Mouse (Mus musculus) CH12.LX (cell line): ENCODE data around the gene Syne1. TPM values are rescaled to one million over a fixed set of nuclear protein-coding genes. Genes with fewer than 3 reads are reported as not detected.

Experiments used
- DNase-seq: peaks from one replicate; pipeline ENCODE4 v3.0.0-alpha.2; 2013; ENCODE audit errors: extremely low read depth
- H3K27ac ChIP-seq: 2 replicates; pipeline ENCODE4 v1.5.1; 2012; ENCODE audit warnings: low read depth, mild to moderate bottlenecking, control low read depth, moderate library complexity; ENCODE audit not compliant: insufficient read depth
- H3K27me3 ChIP-seq: replicated peaks from 2 replicates; pipeline ENCODE3; 2012; ENCODE audit warnings: inconsistent platforms
- H3K36me3 ChIP-seq, 2 experiments: replicated peaks in 1 of 2; 2 replicates each; pipeline versions ENCODE3 to v1.6.1; 2012; ENCODE audit warnings: inconsistent platforms in 1 of 2, low read length in 1 of 2, mild to moderate bottlenecking in 1 of 2, mixed read lengths in 1 of 2, moderate library complexity in 1 of 2; ENCODE audit not compliant: control insufficient read depth in 1 of 2, insufficient read depth in 1 of 2
- H3K4me1 ChIP-seq, 2 experiments: 2 replicates each; pipeline ENCODE4 v1.6.1; 2012; ENCODE audit warnings: inconsistent platforms in 1 of 2, moderate library complexity in 1 of 2; ENCODE audit not compliant: insufficient read depth in 2 of 2, control insufficient read depth in 1 of 2
- H3K4me2 ChIP-seq: 2 replicates; pipeline ENCODE4 v1.6.1; 2012; ENCODE audit warnings: low read depth, mild to moderate bottlenecking, control low read depth; ENCODE audit not compliant: poor library complexity, insufficient read depth, severe bottlenecking
- H3K4me3 ChIP-seq, 3 experiments: fragments of 150-350 bp in 1 of 3; sonication (generic) in 1 of 3; replicated peaks in 1 of 3; 2 replicates each; pipeline versions ENCODE3 to v1.5.1; 2011 to 2012; ENCODE audit warnings: low read depth in 2 of 3, low read length in 2 of 3, mild to moderate bottlenecking in 2 of 3, moderate library complexity in 2 of 3, control low read depth in 1 of 3, improper control_type of control experiment in 1 of 3, inconsistent platforms in 1 of 3, mixed read lengths in 1 of 3; ENCODE audit not compliant: poor library complexity in 1 of 3
- H3K79me2 ChIP-seq: replicated peaks from 2 replicates; pipeline ENCODE4 v1.6.1; 2012; ENCODE audit warnings: mild to moderate bottlenecking, moderate library complexity; ENCODE audit not compliant: control insufficient read depth, poor library complexity, insufficient read depth, severe bottlenecking; ENCODE audit errors: extremely low read depth
- H3K9ac ChIP-seq: 2 replicates; pipeline ENCODE4 v1.6.1; 2012; ENCODE audit warnings: low read depth, mild to moderate bottlenecking, control low read depth, moderate library complexity; ENCODE audit not compliant: insufficient read depth
- H3K9me3 ChIP-seq: replicated peaks from 2 replicates; pipeline ENCODE3; 2012; ENCODE audit warnings: low read length, inconsistent platforms, mixed read lengths
- BHLHE40 ChIP-seq: IDR thresholded peaks from 2 replicates; pipeline ENCODE4 v1.6.1; 2011; ENCODE audit warnings: mild to moderate bottlenecking, low read depth, low read length, improper control_type of control experiment
- CTCF ChIP-seq, 2 experiments: IDR thresholded peaks in 1 of 2; conservative IDR thresholded peaks in 1 of 2; 2 replicates each; pipeline ENCODE4 v1.5.1; 2011 to 2012; ENCODE audit warnings: low read depth in 2 of 2, low read length in 2 of 2, improper control_type of control experiment in 1 of 2, inconsistent platforms in 1 of 2, mild to moderate bottlenecking in 1 of 2, moderate library complexity in 1 of 2
- EP300 ChIP-seq: IDR thresholded peaks from 2 replicates; pipeline ENCODE4 v1.6.1; 2011; ENCODE audit warnings: low read length, improper control_type of control experiment
- ETS1 ChIP-seq: conservative IDR thresholded peaks from 2 replicates; pipeline ENCODE4 v1.6.1; 2012; ENCODE audit warnings: low read depth, mild to moderate bottlenecking, inconsistent platforms, low read length, improper control_type of control experiment, moderate library complexity
- GABPA ChIP-seq: IDR thresholded peaks from 2 replicates; pipeline ENCODE4 v1.6.1; 2012; ENCODE audit warnings: low read depth, low read length, improper control_type of control experiment, inconsistent platforms; ENCODE audit not compliant: insufficient replicate concordance
- HCFC1 ChIP-seq: IDR thresholded peaks from 2 replicates; pipeline ENCODE4 v1.6.1; 2012; ENCODE audit warnings: low read depth, mild to moderate bottlenecking, inconsistent platforms, low read length, improper control_type of control experiment
- JUN ChIP-seq: IDR thresholded peaks from 2 replicates; pipeline ENCODE4 v1.6.1; 2011; ENCODE audit warnings: low read depth, mild to moderate bottlenecking, low read length, improper control_type of control experiment, moderate library complexity; ENCODE audit not compliant: insufficient read depth
- JUND ChIP-seq: conservative IDR thresholded peaks from 2 replicates; pipeline ENCODE4 v1.6.1; 2011; ENCODE audit warnings: low read depth, low read length, improper control_type of control experiment
- KAT2A ChIP-seq: IDR thresholded peaks from 2 replicates; pipeline ENCODE4 v1.6.1; 2012; ENCODE audit warnings: low read length, improper control_type of control experiment, inconsistent platforms; ENCODE audit not compliant: insufficient replicate concordance
- MAFK ChIP-seq: IDR thresholded peaks from 2 replicates; pipeline ENCODE4 v1.6.1; 2011; ENCODE audit warnings: low read length, improper control_type of control experiment; ENCODE audit not compliant: insufficient replicate concordance
- MAZ ChIP-seq: IDR thresholded peaks from 2 replicates; pipeline ENCODE4 v1.6.1; 2012; ENCODE audit warnings: low read depth, mild to moderate bottlenecking, inconsistent platforms, low read length, improper control_type of control experiment, moderate library complexity
- MEF2A ChIP-seq: IDR thresholded peaks from 2 replicates; pipeline ENCODE4 v1.6.1; 2014; ENCODE audit warnings: low read depth, mild to moderate bottlenecking, inconsistent platforms, low read length, improper control_type of control experiment, borderline replicate concordance
- MXI1 ChIP-seq: IDR thresholded peaks from 2 replicates; pipeline ENCODE4 v1.6.1; 2011; ENCODE audit warnings: mild to moderate bottlenecking, low read depth, low read length, improper control_type of control experiment
- NRF1 ChIP-seq: IDR thresholded peaks from 2 replicates; pipeline ENCODE4 v1.6.1; 2014; ENCODE audit warnings: low read depth, mild to moderate bottlenecking, inconsistent platforms, low read length, improper control_type of control experiment, moderate library complexity
- POLR2AphosphoS2 ChIP-seq: IDR thresholded peaks from 2 replicates; pipeline ENCODE4 v1.6.1; 2011; ENCODE audit warnings: low read depth, low read length, improper control_type of control experiment
- RCOR1 ChIP-seq: conservative IDR thresholded peaks from 2 replicates; pipeline ENCODE4 v1.6.1; 2012; ENCODE audit warnings: low read depth, mild to moderate bottlenecking, inconsistent platforms, low read length, improper control_type of control experiment
- TCF12 ChIP-seq: IDR thresholded peaks from 2 replicates; pipeline ENCODE4 v1.6.1; 2014; ENCODE audit warnings: low read depth, mild to moderate bottlenecking, inconsistent platforms, low read length, improper control_type of control experiment
- USF2 ChIP-seq: conservative IDR thresholded peaks from 2 replicates; pipeline ENCODE4 v1.6.1; 2011; ENCODE audit warnings: low read depth, low read length, improper control_type of control experiment
- ZC3H11A ChIP-seq: IDR thresholded peaks from 2 replicates; pipeline ENCODE4 v1.6.1; 2012; ENCODE audit warnings: low read depth, mild to moderate bottlenecking, inconsistent platforms, low read length, improper control_type of control experiment
- ZKSCAN1 ChIP-seq: IDR thresholded peaks from 2 replicates; pipeline ENCODE4 v1.6.1; 2012; ENCODE audit warnings: low read depth, inconsistent platforms, low read length, improper control_type of control experiment, borderline replicate concordance
- ZMIZ1 ChIP-seq: IDR thresholded peaks from 2 replicates; pipeline ENCODE4 v1.6.1; 2012; ENCODE audit warnings: low read depth, mild to moderate bottlenecking, inconsistent platforms, low read length, improper control_type of control experiment
- dilution Hi-C: fragments of 300-500 bp; cut with MboI; formaldehyde crosslinking; loops from 2 replicates; pipeline ENCODE4 v1.14.3; 2020; ENCODE audit warnings: low sequenced_read_pairs; ENCODE audit not compliant: extremely low pct_unique_long_range_greater_than_20kb, extremely low pct_ligation_motif_present
- in situ Hi-C: fragments of 300-500 bp; cut with MboI; formaldehyde crosslinking; loops from 3 replicates; pipeline ENCODE4 v1.14.3; 2019; ENCODE audit warnings: low sequenced_read_pairs, low pct_ligation_motif_present, low pct_unique_long_range_greater_than_20kb, mixed read lengths
- polyA plus RNA-seq: library from polyadenylated mRNA; unstranded; fragments of >175 nt; gene quantifications from 2 replicates; pipeline ENCODE4 v1.2.1, GENCODE M21; 2012; ENCODE audit warnings: low read depth; ENCODE audit not compliant: insufficient read length
- total RNA-seq, 2 experiments: library from RNA; depleted of rRNA; stranded (reverse); fragments of 300-350 nt in 1 of 2; fragments of >200 nt in 1 of 2; gene quantifications; 2 replicates each; pipeline ENCODE4 v1.2.3; 2012 to 2014

Gene Syne1
- total and polyA plus RNA-seq, 3 experiments = 3.1 to 7.6 (median 3.6) TPM

- Histone ChIP-seq H3K79me2 (no peaks in the 10 kb centered on the region), H3K27ac (no peak overlapping the region), H3K4me3 (no peak overlapping the region), H3K36me3 (no peaks in the 10 kb centered on the region), H3K4me2 (no peak overlapping the region), H3K4me1 (peaks cover 3 to 6% of the 10 kb centered on the region in 2 experiments; a peak in 1 of 4 replicates), H3K27me3 (no peaks in the 10 kb centered on the region), H3K9ac (no peak overlapping the region), H3K9me3 (no peaks in the 10 kb centered on the region)
- no peak for DNase-seq
- in situ Hi-C loops = no loop called here
- no peak for TF ChIP-seq MEF2A
- TF ChIP-seq CTCF (conservative IDR thresholded peaks at IDR 0.05 in 1 of 2, IDR thresholded peaks at IDR 0.05 in 1 of 2; ENCODE audit: low read depth in 2 of 2, low read length in 2 of 2) = no peak
- no peak for TF ChIP-seq JUND
- no peak for TF ChIP-seq ZC3H11A
- TF ChIP-seq USF2 = no peak
- dilution Hi-C loops = no loop called here
These were observed 169.7 kb downstream of the Syne1 start for GRCm38 (mm10) chr10:5381536-5381935.

- Histone ChIP-seq H3K4me2 (no peak overlapping the region), H3K79me2 (no peaks in the 10 kb centered on the region), H3K9me3 (no peaks in the 10 kb centered on the region), H3K36me3 (no peaks in the 10 kb centered on the region), H3K27ac (no peak overlapping the region), H3K4me1 (peaks cover 0 to under 1% of the 10 kb centered on the region in 2 experiments; a peak in 1 of 4 replicates), H3K9ac (no peak overlapping the region), H3K4me3 (no peak overlapping the region), H3K27me3 (no peaks in the 10 kb centered on the region)
- no peak for DNase-seq
- TF ChIP-seq MAFK (no peak), HCFC1 (no peak), JUN (no peak), ETS1 (no peak), RCOR1 (no peak), POLR2AphosphoS2 (no peak), BHLHE40 (no peak), MXI1 (no peak), GABPA (no peak), KAT2A (no peak)
- in situ Hi-C loops = no loop called here
- dilution Hi-C loops = no loop called here
These were observed 172.3 kb downstream of the Syne1 start for GRCm38 (mm10) chr10:5378969-5379368.

GRCm38 (mm10) chr10:5369599-5369998 is 181.7 kb downstream of the Syne1 start:
- Histone ChIP-seq H3K9ac (no peak overlapping the region), H3K36me3 (no peaks in the 10 kb centered on the region), H3K4me1 (no peaks in the 10 kb centered on the region), H3K4me3 (no peak overlapping the region), H3K27ac (no peak overlapping the region; the same call in 1 of the 2 replicates), H3K27me3 (no peaks in the 10 kb centered on the region), H3K79me2 (no peaks in the 10 kb centered on the region), H3K4me2 (no peak overlapping the region), H3K9me3 (no peaks in the 10 kb centered on the region)
- DNase-seq = no peak
- in situ Hi-C loops = no loop called here
- TF ChIP-seq POLR2AphosphoS2 = no peak
- no peak for TF ChIP-seq NRF1
- no peak for TF ChIP-seq ZMIZ1
- no peak for TF ChIP-seq MAZ
- TF ChIP-seq ZC3H11A = no peak
- TF ChIP-seq USF2 = no peak
- no peak for TF ChIP-seq EP300
- no peak for TF ChIP-seq ZKSCAN1
- TF ChIP-seq TCF12 = no peak
- dilution Hi-C loops = no loop called here
